Mouse (Mus musculus) cerebellum, adult 11 months (tissue): ENCODE measurements around the gene Cdr2l.
A peak's percentile ranks its signal among the peaks of the same experiment; 100 is the strongest.

Experiments
- DNase-seq: peaks from one replicate; pipeline ENCODE4 v3.0.0; 2022

Cdr2l gene

DNA sequence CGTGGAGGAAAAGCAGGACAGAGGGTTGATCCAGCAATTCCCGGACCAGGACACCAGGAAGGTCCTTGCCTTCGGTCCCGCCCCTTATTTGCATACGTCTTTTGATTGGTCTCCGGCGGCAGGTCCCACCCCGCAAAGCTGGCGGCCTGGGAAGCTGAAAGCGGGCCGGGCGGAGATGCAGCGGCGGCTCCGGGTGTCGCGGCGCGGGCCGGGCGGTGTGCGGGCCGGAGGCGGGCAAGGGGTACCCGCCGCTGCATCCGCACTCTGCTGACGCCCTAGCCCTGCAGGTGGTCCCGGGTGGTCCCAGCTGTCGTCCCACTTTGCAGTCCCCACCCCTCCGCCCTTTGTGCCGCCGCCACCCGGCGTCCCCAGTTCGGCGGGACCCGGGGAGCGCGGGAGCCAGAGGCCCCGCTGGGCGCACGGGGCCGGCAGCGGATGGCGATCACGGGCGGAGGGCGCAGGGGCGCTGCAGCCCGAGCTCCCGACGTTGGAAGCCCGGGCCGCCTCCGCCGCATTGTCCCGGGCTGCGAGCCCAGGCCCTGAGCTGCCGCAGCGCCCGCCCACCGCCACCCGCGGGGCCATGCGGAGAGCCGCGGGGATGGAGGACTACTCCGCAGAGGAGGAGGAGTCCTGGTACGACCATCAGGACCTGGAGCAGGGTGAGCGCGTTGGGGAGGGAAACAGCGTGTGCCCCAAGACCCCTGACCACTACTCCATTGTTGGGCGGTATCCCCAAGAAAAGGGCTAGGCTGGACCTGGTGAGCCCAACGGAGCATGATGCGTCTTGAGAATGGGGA is at the start of gene Cdr2l:
Cdr2l (plus strand) TSS at position 174 of the 797 bp plus-strand sequence.
- peak; percentile 90 for DNase-seq

DNA sequence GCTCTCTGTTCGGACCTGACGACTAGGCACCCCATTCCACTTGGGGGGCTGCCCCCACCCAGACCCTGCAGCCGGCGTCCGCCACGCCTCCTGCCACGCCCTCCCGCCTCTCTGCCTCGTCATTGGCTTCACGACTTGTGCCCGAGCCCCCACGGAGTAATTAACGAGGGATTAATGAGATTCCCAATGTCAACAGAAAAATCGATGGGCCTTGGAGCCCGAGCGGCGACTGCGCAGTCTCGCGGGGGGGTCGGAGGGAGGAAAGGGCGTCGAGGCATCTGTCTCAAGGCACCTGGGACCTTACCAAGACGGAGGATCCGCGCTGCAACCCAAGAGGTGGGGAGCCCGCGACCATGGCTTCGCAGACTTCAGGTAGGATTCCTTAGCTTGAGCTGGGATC is 47.2 kb upstream of the Cdr2l start, which contains the start of gene Otop3:
Otop3 (plus strand) TSS at position 201 of the 400 bp plus-strand sequence.
- DNase-seq: no peak

DNA sequence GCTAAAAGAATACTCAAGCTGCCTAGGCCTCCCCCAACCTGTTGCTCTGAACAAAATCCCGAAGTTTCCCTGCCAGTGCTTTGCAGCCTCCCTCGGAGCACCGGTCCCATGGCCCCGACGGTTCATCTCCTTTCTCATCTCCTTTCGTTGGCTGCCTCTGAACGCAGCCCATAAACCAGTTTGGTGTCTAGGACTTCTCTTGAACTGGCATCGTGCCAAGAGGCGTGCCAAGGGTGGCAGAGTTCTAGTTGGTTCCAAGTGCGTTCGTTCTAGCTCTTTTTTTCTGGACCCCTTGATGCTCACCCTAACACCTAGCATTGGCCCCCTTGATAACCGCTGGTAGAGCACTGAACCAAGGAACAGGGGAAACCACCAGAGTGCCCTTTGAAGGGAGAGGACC is 46.5 kb upstream of the Cdr2l start:
- no peak for DNase-seq

DNA sequence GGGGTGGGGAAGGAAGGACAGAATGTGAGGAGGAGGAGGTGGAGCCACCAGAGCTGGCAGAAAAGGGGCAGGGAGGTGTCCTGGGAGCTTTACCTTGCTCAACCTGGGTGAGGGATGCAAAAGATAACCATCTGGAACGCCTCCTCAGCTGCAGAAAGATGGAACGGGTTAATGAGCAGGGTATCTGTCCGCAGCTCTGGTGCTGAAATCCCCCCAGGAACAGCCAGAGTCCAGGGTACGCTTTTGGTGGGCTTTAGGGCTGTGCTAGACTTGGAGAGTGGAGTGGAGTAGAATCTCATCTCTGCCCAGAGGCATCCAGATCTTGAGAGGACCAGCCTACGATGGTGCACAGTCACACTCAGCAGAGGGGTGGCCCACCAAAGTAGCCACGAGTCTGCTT is 45.6 kb upstream of the Cdr2l start:
- DNase-seq: no peak

DNA sequence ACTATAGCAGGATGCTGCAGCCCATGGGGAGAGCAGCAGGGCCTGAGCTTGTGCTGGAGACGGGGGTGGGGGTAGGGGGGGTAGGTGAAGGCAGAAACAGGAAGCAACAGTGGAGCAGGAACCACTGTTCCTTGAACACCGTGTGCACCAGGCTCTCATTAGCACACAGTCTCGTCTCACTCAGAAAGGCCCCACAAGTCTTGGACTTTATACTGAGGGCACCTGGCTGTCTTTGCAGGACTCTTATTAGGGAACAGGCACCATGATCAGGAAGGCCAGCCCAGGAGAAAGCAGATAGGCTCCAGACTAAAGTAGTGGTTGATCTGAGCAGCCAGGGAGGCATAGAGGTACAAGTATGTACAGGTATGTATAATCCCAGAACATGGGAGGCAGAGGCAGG is 44.4 kb upstream of the Cdr2l start:
- no peak for DNase-seq

DNA sequence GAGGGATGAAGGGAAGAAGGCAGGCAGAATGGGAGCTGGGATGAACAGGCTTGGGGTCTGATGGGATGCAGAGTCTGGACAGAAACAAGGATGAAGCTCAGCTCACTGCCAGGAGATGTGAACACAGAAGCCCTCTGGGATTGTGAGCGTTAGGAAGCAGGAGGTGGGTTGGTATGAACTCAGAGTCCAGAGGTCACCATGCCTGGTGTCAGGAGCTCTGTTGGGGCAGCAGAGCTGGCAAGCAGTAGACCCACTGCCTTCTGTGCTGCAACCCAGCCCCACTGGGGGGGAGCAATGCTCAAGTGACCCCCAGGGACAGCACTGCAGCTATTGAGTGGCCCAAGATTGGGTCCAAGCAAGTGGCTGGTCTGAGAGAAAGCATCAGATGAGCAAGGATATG is 43.9 kb upstream of the Cdr2l start:
- DNase-seq: no peak

DNA sequence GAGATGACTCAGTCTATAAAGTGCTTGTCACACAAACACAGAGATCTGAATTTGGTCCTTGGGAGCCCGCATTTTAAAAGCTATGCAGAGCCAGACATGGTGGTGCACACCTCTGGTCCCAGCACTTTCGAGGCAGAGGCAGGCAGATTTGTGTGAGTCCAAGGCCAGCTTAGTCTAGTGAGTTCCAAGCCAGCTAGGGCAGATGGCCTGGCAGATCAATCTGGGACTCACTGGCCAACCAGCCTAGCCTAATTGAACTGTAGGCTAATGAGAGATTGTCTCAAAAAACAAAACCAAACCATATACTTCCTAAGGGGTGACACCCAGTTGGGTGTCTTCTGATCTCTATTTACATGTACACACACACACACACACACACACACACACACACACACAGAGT is 40.5 kb upstream of the Cdr2l start:
- DNase-seq: no peak

DNA sequence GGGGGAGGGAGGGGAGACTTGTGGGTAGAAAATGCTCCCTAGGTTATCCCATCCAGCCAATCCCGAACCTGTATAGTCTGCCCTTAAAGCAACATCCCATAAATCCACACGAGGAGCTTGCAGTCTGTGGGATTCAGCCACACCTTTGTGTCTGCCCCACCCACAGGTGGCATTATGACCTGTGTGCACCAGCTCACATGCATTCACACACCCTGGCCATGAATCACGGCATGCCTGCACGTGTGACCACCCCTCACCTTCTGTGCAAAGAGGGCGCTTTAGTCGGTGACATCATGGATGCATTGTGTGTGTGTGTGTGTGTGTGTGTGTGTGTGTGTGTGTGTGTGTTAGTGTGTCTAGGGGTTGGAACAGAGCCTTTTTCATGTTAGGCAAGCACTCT is 39.9 kb upstream of the Cdr2l start:
- no peak for DNase-seq

DNA sequence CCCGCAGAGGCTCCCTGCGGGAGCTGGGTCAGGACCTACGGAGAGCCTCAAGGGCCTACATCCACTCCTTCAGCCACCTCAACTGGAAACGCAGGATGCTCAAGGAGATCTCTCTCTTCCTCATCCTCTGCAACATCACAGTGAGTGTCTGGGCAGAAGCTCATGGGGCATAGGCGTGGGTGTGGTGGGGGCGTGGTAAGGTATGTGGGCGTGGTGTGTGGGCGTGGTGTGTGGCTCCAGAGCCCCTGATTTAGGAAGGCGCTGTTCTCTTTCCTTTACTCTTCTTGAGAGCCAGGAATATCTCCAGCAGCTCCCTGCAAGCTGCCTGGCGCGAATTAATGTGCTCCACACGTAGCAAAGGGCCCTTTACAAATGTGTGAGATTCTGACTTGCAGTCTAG is 36.7 kb upstream of the Cdr2l start:
- DNase-seq: no peak

DNA sequence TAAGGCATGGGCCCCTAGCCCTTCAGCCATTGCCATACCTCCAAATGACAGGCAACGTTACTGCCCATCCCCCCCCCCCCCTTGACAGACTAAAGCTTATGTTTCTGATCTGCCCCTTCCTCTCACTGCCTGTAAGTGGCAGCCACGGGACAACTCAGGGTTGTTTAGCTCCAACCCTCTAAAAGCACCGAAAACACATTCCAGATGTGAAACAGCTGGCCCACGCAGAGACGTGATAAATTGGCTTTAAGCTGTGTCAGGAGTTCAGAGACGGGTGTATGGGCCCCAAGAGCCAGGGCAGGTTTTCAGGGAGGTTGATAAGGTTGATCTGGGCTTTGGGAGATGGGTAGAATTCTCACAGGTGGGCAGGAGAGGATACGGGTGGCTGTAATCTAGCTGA is 36.2 kb upstream of the Cdr2l start:
- DNase-seq: no peak

DNA sequence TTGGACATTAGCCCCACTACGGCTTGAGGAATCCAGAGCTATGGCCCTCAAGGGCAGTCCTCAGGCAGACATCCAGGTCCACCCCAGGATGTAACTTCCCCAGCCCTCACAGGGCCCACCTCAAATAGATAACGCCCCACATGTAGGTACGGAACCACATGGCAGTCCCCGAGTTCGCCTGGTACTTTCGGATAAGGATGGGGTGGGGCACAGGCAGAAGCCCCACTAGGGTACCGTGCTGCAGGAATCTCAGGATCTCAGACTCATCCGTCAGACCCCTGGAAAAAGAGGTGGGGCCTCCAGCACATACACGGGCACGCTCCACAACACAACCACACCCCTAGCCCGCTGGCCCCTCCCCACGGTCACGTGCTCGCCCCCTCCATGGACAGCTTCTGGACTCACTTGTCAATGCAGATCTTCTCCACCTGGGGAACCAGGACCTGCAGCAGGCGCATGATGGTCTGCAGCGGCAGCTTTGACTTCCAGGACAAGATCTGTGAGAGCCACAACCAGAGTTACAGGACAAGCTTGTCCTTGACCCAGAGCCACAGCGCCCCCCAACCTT is 33.0 kb upstream of the Cdr2l start:
- no peak for DNase-seq

DNA sequence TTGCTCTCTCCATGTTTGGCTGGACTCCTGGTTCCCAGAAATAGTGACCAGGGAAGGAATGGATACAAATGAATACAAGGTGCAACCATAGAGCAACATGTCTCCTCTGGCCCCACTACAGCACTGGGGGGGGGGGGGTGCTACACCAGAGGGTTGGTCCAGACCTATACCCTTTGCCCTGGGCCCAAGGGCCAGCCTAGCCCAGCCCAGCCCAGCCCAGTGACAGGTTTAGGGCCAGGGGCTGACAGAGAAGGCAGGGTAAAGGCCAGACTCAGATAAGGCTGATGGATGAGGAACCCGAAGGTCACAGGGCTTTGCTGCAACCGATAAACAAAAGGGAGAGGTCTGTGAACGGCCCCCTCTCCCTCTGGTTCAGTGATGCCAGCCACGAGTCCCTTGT is 31.7 kb upstream of the Cdr2l start:
- DNase-seq: no peak

DNA sequence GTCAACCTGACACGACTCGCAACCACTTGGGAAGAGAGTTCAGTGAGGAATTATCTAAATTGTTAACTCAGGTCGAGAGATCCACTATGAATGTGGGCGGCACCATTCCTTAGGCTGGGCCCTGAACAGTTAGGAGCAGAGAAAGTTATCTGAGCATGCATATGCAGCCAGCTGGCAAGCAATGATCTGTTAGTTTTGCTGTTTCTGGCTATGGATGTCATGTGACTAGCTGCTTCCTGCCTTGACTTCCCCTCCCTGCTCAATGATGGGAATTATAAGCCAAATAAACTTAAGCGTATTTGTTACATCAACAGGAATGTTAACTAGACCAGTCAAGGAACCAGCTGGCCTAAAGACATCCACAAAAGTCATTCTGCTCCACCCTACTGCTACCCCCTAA is 28.3 kb upstream of the Cdr2l start:
- no peak for DNase-seq

DNA sequence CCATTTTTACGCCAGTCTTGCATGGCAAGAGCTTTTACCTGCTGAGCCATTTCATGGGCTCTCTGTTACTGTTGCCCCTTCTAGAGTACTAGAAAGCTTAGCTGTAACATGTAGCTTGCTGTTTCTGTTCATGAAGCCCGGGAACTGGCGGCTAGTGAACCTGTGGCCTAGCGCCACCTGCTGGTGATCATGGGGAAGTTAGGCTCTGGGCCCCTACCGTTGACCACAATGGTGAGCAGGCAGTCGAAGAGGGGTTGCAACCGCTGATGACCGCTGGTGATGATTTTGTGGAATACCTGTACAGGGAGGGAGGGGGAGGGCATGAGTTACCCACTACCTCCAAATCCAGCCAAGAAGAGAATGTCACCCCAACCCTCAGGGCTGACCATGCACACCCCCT is 27.5 kb upstream of the Cdr2l start:
- peak; percentile 64 for DNase-seq

DNA sequence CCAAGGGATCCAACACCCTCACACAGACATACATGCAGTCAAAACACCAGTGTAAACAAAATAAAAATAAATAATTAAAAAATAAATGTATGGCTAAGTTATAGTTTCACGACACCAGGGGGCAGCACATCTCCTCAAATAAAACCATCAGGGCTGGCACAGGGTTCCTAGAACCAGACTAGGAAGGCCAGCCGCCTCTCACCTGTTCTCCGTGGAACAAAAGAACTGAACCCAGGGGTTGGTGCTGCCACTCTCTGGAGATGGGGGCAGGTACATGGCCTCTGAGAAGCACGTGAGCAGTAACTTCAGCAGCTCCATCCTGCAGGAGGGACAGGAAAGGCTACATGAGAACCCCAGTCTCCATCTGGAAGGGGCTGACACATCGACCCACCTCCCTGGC is 23.2 kb upstream of the Cdr2l start:
- DNase-seq: peak; percentile 80

DNA sequence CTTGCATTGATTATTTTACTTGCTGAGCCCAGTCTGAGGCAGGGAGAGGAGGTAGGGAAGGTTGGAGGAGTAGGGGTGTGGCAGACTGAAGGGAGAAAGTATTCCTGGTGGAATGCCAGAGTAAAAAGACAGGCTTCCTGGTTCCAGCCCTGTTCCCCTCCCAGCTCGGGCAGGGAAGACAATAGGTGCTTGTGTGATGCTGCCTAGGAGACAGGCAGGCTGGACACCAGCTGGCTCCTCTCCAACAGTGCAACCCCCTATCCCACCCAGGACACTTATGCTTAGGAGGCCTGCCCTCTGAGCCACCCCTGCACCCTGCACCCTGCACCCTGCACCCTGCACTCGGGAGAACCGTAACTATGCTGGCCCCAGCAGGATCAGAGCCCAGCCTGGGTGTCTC is 22.4 kb upstream of the Cdr2l start:
- no peak for DNase-seq

DNA sequence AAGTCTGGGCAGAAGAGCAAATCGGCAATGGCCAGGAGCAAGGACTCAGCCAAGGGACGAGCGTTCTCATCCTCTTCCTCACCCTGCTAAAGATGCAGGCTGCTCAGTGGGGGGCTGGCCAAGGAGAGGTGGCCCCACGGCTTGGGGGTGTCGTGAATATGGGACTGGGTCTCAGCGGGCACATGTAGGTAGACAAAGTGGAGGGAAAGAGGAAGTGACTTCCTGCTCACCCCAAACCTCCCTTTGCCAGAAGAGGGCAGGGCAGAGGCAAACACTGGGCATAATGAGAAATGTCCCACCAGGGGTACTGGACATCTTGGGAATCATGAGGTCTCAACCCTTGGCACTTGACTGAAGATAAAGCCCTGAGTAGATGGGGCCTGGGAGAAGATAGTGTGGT is 22.0 kb upstream of the Cdr2l start:
- no peak for DNase-seq

DNA sequence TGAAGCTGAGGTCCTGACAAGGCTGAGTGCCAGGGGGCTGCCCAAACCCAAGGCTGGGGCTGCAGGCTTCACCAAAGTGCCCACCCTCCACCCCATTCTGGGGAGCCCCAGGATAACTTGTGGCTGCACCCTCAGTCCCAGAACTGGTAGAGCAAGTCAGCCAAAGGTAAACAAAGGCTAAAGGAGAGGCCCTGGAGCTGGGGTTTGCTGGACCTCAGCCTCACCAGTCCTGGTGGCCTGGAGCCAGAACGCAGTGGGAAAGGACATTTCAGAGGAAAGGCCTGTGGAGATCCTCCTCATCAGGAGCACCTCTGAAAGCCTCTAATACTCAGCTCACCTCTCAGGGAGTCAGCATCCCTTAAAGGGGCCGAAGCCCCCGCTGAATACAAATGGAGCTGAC is 17.6 kb upstream of the Cdr2l start:
- no peak for DNase-seq

DNA sequence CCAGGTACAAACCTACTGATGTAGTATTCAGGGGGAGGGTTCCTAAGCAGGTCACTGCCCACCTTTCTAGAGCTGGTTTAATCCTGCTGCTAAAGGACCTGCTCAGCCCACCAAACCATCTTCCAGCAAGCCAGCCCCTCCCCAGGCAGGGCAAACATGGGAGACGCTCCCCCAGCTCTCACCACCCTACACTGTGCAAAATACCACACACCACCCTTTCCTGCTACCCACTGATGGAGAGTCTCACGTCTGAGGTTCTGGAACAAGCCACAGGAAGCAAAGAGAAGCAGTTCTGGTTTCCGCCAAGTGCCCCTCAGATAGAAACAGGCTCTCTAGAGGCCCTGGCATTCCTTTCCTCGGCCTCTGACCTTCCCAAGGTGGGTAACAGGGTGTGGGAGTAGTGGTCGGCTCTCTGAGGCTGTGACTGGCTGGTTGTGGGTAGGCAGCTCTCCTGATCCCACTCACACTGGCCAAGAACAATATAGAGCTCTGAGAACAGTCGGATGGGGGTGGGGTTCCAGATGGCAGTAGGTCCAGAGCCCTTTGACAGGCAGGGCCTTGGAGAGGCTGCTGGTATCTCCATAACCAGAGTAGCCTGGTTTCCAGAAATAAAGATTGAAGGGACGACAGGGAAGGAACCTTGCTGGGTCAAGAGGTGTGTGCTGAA is 15.5 kb upstream of the Cdr2l start:
- no peak for DNase-seq

DNA sequence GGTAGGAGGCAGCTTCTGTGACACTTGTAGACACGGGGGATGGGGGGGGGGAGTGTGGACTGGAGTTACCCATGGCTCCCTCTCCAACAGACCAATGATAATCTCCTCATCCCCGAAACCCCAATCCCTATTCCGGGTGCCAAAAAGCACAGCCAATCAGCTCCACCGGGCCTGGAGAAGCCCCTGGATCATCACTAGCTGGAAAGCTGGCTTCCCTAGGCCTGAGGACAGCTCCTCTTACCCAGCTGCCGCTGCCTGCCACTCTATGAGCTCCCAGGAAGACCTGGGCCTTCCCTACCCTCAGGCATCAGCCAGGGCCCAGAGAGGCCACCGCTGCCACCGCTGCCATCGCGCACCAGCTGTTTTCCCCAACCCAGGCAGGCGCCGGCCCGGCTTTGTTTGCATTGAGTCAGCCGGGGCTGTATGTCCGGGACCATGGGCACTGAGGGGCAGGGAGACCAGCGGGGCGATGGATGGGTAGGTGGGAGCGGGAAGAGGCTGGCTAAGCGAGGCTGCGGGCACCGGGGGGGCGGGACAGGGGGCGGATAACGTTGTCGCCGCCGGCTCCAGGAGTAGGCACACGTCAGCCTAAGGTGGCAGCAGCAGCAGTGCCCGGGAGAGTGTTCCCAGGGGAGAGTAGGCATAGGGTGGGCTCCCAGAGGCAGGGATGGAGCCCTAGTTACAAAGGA is 14.9 kb upstream of the Cdr2l start:
- peak; percentile 61 for DNase-seq

DNA sequence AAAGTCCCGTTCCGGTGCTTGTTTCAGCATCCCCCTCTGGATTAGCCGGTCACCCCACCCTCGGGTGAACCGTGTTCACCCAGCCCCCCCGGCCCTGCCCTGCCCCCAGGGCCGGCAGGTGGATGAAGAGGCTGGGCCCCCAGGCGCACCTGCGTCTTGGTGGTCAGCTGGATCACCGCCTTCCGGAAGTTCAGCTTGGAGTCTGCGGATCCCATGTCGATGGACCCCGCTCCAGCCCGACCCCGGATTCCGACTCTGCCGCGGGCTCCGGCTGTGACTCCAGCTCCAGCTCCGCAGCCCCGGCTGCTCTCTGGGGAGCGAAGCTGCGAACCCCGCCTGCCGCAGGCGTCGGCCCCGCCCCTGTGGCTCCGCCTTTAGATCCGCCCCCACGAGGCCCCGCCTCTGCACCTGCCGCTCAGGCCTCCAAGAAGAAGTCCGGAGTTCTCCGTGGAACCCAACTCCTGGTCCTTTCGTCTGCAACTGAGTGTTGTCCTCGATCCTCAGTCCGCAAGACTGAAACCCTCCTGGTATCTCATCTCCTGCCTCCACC is 14.2 kb upstream of the Cdr2l start, which contains the start of gene Hid1:
Hid1 (minus strand) TSS at position 362 of the 550 bp plus-strand sequence.
- peak; percentile 92 for DNase-seq

DNA sequence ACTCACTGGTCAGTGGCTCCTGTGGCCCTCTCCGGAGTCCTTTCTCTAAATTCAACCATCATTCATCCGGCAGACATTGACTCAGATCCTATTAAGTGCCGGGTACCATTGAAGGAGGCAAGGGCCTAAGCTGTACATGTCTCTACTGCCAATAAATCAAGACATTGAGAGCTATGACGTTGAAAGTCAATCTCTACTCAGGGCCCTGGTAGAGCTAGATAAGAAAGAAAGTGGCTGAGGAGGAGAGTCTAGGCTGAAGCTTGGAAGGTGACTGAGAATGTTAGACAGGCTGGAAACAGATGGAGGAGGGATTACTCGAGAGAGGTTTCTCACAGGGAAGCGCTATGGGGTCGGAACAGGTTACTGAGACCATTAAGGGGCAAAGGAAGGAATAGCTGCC is 11.3 kb upstream of the Cdr2l start:
- DNase-seq: no peak

DNA sequence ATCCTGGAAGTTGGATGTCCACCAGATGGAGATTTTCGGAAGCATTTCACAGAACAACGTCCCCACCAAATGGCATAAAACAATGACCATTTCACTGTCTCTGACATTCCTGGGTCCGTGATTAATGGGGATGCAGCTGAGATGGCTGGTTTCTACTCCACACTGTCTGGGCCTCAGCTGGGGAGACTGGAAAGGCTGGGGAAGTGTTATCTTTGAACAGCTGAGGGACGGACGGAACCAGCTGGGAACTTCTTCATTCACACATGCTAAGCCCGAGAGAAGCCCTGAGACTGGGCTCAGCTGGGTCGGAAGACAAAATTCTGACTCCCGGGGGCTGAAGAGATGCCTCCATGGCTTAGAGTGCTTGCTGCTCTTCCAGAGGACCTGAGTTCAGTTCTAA is 10.4 kb upstream of the Cdr2l start:
- DNase-seq: no peak
